Mouse (Mus musculus): ENCODE data around the gene Suclg2. TPM values are rescaled to one million over a fixed set of nuclear protein-coding genes. Genes with fewer than 3 reads are reported as not detected.

Gene Suclg2
- total RNA-seq, 1 experiment: 42.9 TPM

- Histone ChIP-seq H3K4me1 (ENCODE audit: control insufficient read depth in 2 of 2, insufficient read depth in 2 of 2, low read length in 2 of 2, poor library complexity in 1 of 2) (no peaks in the 10 kb centered on the region), H3K4me3 (ENCODE audit: insufficient read depth in 1 of 2, low read depth in 1 of 2, low read length in 2 of 2, poor library complexity in 1 of 2, severe bottlenecking in 1 of 2) (no peak overlapping the region), H3K27ac (ENCODE audit: insufficient read depth, low read depth, low read length, poor library complexity, severe bottlenecking) (no peak overlapping the region), H3K9me3 (ENCODE audit: control insufficient read depth, insufficient read depth, low read depth, low read length) (no peaks in the 10 kb centered on the region), H3K36me3 (ENCODE audit: control insufficient read depth, insufficient read depth, low read length, poor library complexity, severe bottlenecking) (peaks cover 4% of the 10 kb centered on the region), H3K9ac (ENCODE audit: insufficient read depth, low read depth, low read length, poor library complexity, severe bottlenecking) (no peak overlapping the region)
- TF ChIP-seq CHD2 (IDR thresholded peaks at IDR 0.05; ENCODE audit: low read depth, low read length) (no peak), ZNF384 (IDR thresholded peaks at IDR 0.05; ENCODE audit: low read depth, low read length) (no peak), HCFC1 (IDR thresholded peaks at IDR 0.05; ENCODE audit: borderline replicate concordance, insufficient read depth, low read length) (no peak), MAFK (IDR thresholded peaks at IDR 0.05; ENCODE audit: insufficient read depth, low read depth, low read length) (no peak), ZC3H11A (IDR thresholded peaks at IDR 0.05; ENCODE audit: borderline replicate concordance, low read depth, low read length) (no peak)
- in situ Hi-C loops (cut with MboI; ENCODE audit: low sequenced_read_pairs in 2 of 2, unreplicated experiment in 2 of 2): no loop called here
- no peak for DNase-seq (ENCODE audit: low read depth, low spot score)
These were observed 68.4 kb downstream of the Suclg2 start for GRCm38 (mm10) chr6:95650082-95650722.

GRCm38 (mm10) chr6:95649123-95649663 lies 69.4 kb downstream of the Suclg2 start:
- no peak for TF ChIP-seq HCFC1 (IDR thresholded peaks at IDR 0.05; ENCODE audit: borderline replicate concordance, insufficient read depth, low read length)
- TF ChIP-seq MAFK (IDR thresholded peaks at IDR 0.05; ENCODE audit: insufficient read depth, low read depth, low read length): no peak
- no peak for TF ChIP-seq CHD2 (IDR thresholded peaks at IDR 0.05; ENCODE audit: low read depth, low read length)
- no peak for TF ChIP-seq ZC3H11A (IDR thresholded peaks at IDR 0.05; ENCODE audit: borderline replicate concordance, low read depth, low read length)
- no peak for TF ChIP-seq ZNF384 (IDR thresholded peaks at IDR 0.05; ENCODE audit: low read depth, low read length)
- peaks cover 4% of the 10 kb centered on the region for H3K36me3 ChIP-seq (ENCODE audit: control insufficient read depth, insufficient read depth, low read length, poor library complexity, severe bottlenecking)
- no peak overlapping the region for H3K9ac ChIP-seq (ENCODE audit: insufficient read depth, low read depth, low read length, poor library complexity, severe bottlenecking)
- H3K4me3 ChIP-seq (ENCODE audit: insufficient read depth in 1 of 2, low read depth in 1 of 2, low read length in 2 of 2, poor library complexity in 1 of 2, severe bottlenecking in 1 of 2): no peak overlapping the region
- no peak overlapping the region for H3K27ac ChIP-seq (ENCODE audit: insufficient read depth, low read depth, low read length, poor library complexity, severe bottlenecking)
- H3K4me1 ChIP-seq (ENCODE audit: control insufficient read depth in 2 of 2, insufficient read depth in 2 of 2, low read length in 2 of 2, poor library complexity in 1 of 2): no peaks in the 10 kb centered on the region
- DNase-seq (ENCODE audit: low read depth, low spot score): no peak
- no peaks in the 10 kb centered on the region for H3K9me3 ChIP-seq (ENCODE audit: control insufficient read depth, insufficient read depth, low read depth, low read length)
- in situ Hi-C loops (cut with MboI; ENCODE audit: low sequenced_read_pairs in 2 of 2, unreplicated experiment in 2 of 2): no loop called here

DNA sequence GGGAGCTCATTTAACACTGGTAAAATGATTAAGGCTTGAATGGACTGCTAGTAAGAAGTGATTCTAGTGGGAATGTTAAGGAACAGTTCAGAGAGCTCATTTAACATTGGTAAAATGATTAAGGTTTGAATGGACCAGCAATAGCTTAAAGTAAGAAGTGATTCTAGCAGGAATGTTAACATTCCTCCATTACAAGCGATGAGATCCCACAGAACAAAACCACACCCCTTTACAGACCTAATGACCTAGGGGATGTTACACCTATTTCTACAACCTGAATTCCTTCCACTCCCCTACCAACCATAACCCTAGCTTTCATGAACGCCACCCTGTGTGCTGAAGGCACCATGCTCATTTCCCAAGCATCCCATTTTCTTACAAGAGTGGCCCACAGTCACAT lies 81.2 kb downstream of the Suclg2 start:
- no peak overlapping the region for H3K27ac ChIP-seq (ENCODE audit: insufficient read depth, low read depth, low read length, poor library complexity, severe bottlenecking)
- H3K36me3 ChIP-seq (ENCODE audit: control insufficient read depth, insufficient read depth, low read length, poor library complexity, severe bottlenecking): no peaks in the 10 kb centered on the region
- no peak overlapping the region for H3K9ac ChIP-seq (ENCODE audit: insufficient read depth, low read depth, low read length, poor library complexity, severe bottlenecking)
- no peaks in the 10 kb centered on the region for H3K9me3 ChIP-seq (ENCODE audit: control insufficient read depth, insufficient read depth, low read depth, low read length)
- TF ChIP-seq ZNF384 (IDR thresholded peaks at IDR 0.05; ENCODE audit: low read depth, low read length) (no peak), ZC3H11A (IDR thresholded peaks at IDR 0.05; ENCODE audit: borderline replicate concordance, low read depth, low read length) (no peak), MAFK (IDR thresholded peaks at IDR 0.05; ENCODE audit: insufficient read depth, low read depth, low read length) (no peak), HCFC1 (IDR thresholded peaks at IDR 0.05; ENCODE audit: borderline replicate concordance, insufficient read depth, low read length) (no peak)
- in situ Hi-C loops (cut with MboI; ENCODE audit: low sequenced_read_pairs in 2 of 2, unreplicated experiment in 2 of 2): no loop called here
- 0 out of 4 replicates have a peak, but pooled peaks cover 0 to 1% of the 10 kb centered on the region in 2 experiments for H3K4me1 ChIP-seq (ENCODE audit: control insufficient read depth in 2 of 2, insufficient read depth in 2 of 2, low read length in 2 of 2, poor library complexity in 1 of 2)
- no peak for DNase-seq (ENCODE audit: low read depth, low spot score)
- H3K4me3 ChIP-seq (ENCODE audit: insufficient read depth in 1 of 2, low read depth in 1 of 2, low read length in 2 of 2, poor library complexity in 1 of 2, severe bottlenecking in 1 of 2): no peak overlapping the region

DNA sequence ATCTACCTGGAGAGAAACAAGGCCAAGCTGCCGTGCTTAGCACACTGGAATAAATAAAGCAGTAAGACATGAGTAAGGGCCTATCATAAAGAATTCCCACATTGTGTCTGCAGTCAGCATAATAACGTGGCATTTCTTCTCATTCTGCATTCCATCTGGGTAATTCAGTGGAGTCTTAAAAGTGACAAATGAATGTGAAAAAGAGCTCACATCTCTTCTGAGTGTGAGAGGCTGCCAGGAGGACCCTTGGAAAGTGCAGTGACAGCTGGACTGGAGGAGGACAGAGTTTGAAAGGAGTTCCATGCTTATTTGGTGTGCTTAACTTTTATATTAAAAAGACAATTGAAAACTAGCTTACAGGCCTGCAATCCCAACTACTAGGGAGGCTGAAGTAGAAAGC lies 83.2 kb downstream of the Suclg2 start:
- DNase-seq (ENCODE audit: low read depth, low spot score): no peak
- 0 out of 4 replicates have a peak, but pooled peaks cover 0 to 1% of the 10 kb centered on the region in 2 experiments for H3K4me1 ChIP-seq (ENCODE audit: control insufficient read depth in 2 of 2, insufficient read depth in 2 of 2, low read length in 2 of 2, poor library complexity in 1 of 2)

More for the DNA sequence above, 83.2 kb downstream of the Suclg2 start:
- TF ChIP-seq ZNF384 (IDR thresholded peaks at IDR 0.05; ENCODE audit: low read depth, low read length) (no peak), HCFC1 (IDR thresholded peaks at IDR 0.05; ENCODE audit: borderline replicate concordance, insufficient read depth, low read length) (no peak), ZC3H11A (IDR thresholded peaks at IDR 0.05; ENCODE audit: borderline replicate concordance, low read depth, low read length) (no peak), MAFK (IDR thresholded peaks at IDR 0.05; ENCODE audit: insufficient read depth, low read depth, low read length) (no peak), CHD2 (IDR thresholded peaks at IDR 0.05; ENCODE audit: low read depth, low read length) (no peak)
- no peak overlapping the region for H3K4me3 ChIP-seq (ENCODE audit: insufficient read depth in 1 of 2, low read depth in 1 of 2, low read length in 2 of 2, poor library complexity in 1 of 2, severe bottlenecking in 1 of 2)
- no peak overlapping the region for H3K9ac ChIP-seq (ENCODE audit: insufficient read depth, low read depth, low read length, poor library complexity, severe bottlenecking)
- no peaks in the 10 kb centered on the region for H3K36me3 ChIP-seq (ENCODE audit: control insufficient read depth, insufficient read depth, low read length, poor library complexity, severe bottlenecking)
- H3K27ac ChIP-seq (ENCODE audit: insufficient read depth, low read depth, low read length, poor library complexity, severe bottlenecking): no peak overlapping the region
- H3K9me3 ChIP-seq (ENCODE audit: control insufficient read depth, insufficient read depth, low read depth, low read length): no peaks in the 10 kb centered on the region
- in situ Hi-C loops (cut with MboI; ENCODE audit: low sequenced_read_pairs in 2 of 2, unreplicated experiment in 2 of 2): no loop called here

Measured in ES-E14 (cell line).